Mouse (Mus musculus): Measurements from ENCODE around the gene Rgs7. TPM values are rescaled to one million over a fixed set of nuclear protein-coding genes. Genes with fewer than 3 reads are reported as not detected.

Rgs7 gene
- polyA plus RNA-seq, 1 experiment from 2014 or later, result 1.9 TPM

DNA sequence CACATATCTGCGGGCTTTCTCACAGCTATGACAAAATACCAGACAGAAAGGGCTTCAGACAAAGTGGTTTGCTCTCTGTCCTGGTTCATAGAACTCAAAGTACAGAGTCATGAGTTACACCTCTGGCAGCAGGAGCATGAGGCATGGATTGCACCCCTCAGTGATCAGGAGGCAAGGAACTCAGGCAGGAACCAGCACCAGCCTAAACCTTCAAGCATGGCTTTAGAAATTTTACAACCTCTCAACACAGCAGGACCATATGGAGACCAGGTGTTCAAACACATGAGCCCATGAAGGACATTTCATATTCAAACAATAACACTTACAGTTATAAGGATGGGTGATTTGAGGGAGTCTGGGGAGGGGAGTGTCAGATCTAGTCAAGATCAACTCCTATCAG is 49.4 kb downstream of the Rgs7 start:
- Histone ChIP-seq H3K36me3 (ENCODE audit: control insufficient read depth, insufficient read depth, low read length) (no peaks in the 10 kb centered on the region), H3K9ac (ENCODE audit: low read length) (no peak overlapping the region), H3K9me3 (replicated peaks; ENCODE audit: control insufficient read depth, low read length) (no peaks in the 10 kb centered on the region), H3K27me3 (ENCODE audit: control insufficient read depth, insufficient read depth, low read length) (no peaks in the 10 kb centered on the region), H3K4me2 (ENCODE audit: low read depth, low read length) (no peak overlapping the region), H3K27ac (ENCODE audit: low read length) (no peak overlapping the region), H3K4me3 (replicated peaks; ENCODE audit: low read length) (no peak overlapping the region), H3K4me1 (ENCODE audit: control insufficient read depth, insufficient read depth, low read length) (no peaks in the 10 kb centered on the region)
- ATAC-seq (ENCODE audit: insufficient read depth, low FRiP score), result no peak
- WGBS, result 88% methylated on average over 1 of the region's 1 CpGs

DNA sequence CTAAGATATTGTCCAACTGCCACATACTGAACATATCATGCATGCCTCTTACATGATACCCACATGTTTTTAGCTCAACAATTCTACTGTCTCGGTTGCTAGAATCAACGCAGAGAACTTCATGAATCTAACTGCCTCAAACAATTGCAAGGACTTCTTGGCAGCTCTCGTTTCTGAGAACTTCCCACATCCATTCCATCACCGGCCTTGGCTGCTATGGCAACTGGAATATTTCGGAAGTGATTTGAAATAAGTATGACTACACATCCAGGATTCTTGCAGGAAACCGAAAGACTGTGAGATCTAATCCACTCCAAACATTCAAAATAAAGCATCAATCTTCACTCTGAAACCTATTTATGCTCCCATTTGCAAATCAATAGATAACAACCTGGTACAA is 50.3 kb downstream of the Rgs7 start:
- no peak overlapping the region for H3K27ac ChIP-seq (ENCODE audit: low read length)
- no peaks in the 10 kb centered on the region for H3K9me3 ChIP-seq (replicated peaks; ENCODE audit: control insufficient read depth, low read length)
- H3K27me3 ChIP-seq (ENCODE audit: control insufficient read depth, insufficient read depth, low read length), result no peaks in the 10 kb centered on the region
- no peaks in the 10 kb centered on the region for H3K4me1 ChIP-seq (ENCODE audit: control insufficient read depth, insufficient read depth, low read length)
- no peak overlapping the region for H3K4me3 ChIP-seq (replicated peaks; ENCODE audit: low read length)
- no peak overlapping the region for H3K4me2 ChIP-seq (ENCODE audit: low read depth, low read length)
- no peak for ATAC-seq (ENCODE audit: insufficient read depth, low FRiP score)
- H3K36me3 ChIP-seq (ENCODE audit: control insufficient read depth, insufficient read depth, low read length), result no peaks in the 10 kb centered on the region
- no peak overlapping the region for H3K9ac ChIP-seq (ENCODE audit: low read length)
- WGBS, result 71% methylated on average over 6 of the region's 6 CpGs

DNA sequence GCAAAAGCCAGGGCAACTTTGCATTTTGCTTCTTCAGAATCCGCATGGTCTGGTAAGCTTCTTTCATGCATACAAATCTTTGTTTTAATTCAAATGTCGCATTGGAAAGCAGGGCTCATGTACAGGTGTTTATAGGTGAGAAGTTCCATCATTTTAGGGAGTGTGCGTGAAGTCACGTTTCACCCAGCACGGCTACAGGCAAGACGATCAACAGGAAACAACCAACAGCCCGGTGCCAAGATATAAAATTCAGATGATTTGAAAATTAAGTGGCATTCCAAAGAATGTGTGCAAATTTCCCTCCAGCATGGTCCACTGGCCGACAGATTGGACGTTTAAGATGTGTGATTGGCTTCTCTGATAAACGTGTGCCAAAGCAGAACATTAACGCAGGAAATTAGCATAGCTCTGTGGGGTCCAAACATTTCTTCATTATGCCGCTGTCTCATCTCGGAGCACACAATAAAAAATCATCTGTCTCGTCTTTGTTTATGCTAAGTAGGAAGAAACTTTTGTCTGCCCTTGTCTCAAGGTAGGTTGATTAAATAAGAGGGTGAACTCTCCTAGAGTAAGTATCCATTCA is 58.6 kb downstream of the Rgs7 start:
- no peak for ATAC-seq (ENCODE audit: insufficient read depth, low FRiP score)
- H3K9ac ChIP-seq (ENCODE audit: low read length), result no peak overlapping the region
- H3K36me3 ChIP-seq (ENCODE audit: control insufficient read depth, insufficient read depth, low read length), result no peaks in the 10 kb centered on the region
- no peaks in the 10 kb centered on the region for H3K4me1 ChIP-seq (ENCODE audit: control insufficient read depth, insufficient read depth, low read length)
- H3K4me2 ChIP-seq (ENCODE audit: low read depth, low read length), result no peak overlapping the region
- H3K27me3 ChIP-seq (ENCODE audit: control insufficient read depth, insufficient read depth, low read length), result no peaks in the 10 kb centered on the region
- no peaks in the 10 kb centered on the region for H3K9me3 ChIP-seq (replicated peaks; ENCODE audit: control insufficient read depth, low read length)
- WGBS, result 71% methylated on average over 14 of the region's 14 CpGs
- no peak overlapping the region for H3K27ac ChIP-seq (ENCODE audit: low read length)
- H3K4me3 ChIP-seq (replicated peaks; ENCODE audit: low read length), result no peak overlapping the region

DNA sequence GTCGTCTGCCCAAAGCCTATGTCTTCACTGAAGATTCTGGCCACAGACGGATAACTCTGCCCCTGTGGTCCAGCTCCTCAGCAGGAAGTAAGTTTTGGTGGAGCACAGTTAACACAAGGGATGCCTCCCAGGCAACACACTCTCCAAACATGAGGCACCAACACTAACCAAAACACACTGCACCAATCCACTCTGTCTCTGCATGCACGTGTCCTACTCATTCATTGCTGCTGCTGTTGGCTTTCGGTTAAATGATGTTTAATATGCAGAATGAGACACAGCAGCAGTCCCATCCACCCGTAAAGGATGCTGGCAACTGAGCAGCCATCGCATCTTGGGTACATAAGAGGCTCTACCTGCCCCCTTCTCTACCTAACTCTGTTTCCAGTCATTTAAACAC is 59.2 kb downstream of the Rgs7 start:
- ATAC-seq (ENCODE audit: insufficient read depth, low FRiP score), result no peak
- Histone ChIP-seq H3K9ac (ENCODE audit: low read length) (no peak overlapping the region), H3K4me2 (ENCODE audit: low read depth, low read length) (no peak overlapping the region), H3K27ac (ENCODE audit: low read length) (no peak overlapping the region), H3K9me3 (replicated peaks; ENCODE audit: control insufficient read depth, low read length) (no peaks in the 10 kb centered on the region), H3K4me1 (ENCODE audit: control insufficient read depth, insufficient read depth, low read length) (no peaks in the 10 kb centered on the region), H3K27me3 (ENCODE audit: control insufficient read depth, insufficient read depth, low read length) (no peaks in the 10 kb centered on the region), H3K4me3 (replicated peaks; ENCODE audit: low read length) (no peak overlapping the region), H3K36me3 (ENCODE audit: control insufficient read depth, insufficient read depth, low read length) (no peaks in the 10 kb centered on the region)
- WGBS, result 85% methylated on average over 6 of the region's 6 CpGs

DNA sequence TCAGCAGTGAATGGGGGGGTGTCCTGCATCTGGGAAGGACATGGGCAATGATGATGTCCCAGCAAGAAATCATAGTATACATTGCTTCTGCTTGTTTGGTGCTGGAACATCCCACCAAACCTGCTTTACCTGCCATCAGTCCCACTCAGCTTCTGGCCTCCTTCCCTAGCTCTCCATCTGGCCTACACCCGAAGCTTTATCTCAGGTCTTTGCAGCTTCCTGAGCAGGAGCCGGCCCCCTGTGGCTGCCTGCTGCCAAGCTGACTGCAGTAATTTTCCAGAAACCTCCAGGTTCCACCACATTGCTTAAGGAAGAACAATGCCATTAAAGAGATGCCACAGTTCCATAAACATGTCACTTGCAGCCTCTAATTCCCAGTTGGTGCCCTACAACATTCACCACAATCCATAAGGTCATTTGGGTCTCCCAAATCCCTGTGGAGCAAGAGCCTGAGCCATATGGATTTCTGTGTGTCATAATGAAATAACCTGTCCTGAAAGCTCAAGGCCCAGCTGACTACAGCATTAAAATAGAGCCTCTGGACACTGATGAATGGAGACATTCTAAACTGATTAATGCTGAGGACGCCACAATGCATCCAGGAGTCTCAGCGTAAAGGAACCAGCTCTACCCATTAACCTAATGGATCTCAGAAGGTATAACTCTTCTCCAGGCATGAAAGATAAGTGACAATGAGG is 60.8 kb downstream of the Rgs7 start:
- H3K9ac ChIP-seq (ENCODE audit: low read length), result no peak overlapping the region
- WGBS, result 55% methylated on average over 4 of the region's 4 CpGs
- H3K4me1 ChIP-seq (ENCODE audit: control insufficient read depth, insufficient read depth, low read length), result no peaks in the 10 kb centered on the region
- no peak for ATAC-seq (ENCODE audit: insufficient read depth, low FRiP score)
- no peaks in the 10 kb centered on the region for H3K27me3 ChIP-seq (ENCODE audit: control insufficient read depth, insufficient read depth, low read length)
- no peaks in the 10 kb centered on the region for H3K36me3 ChIP-seq (ENCODE audit: control insufficient read depth, insufficient read depth, low read length)
- H3K9me3 ChIP-seq (replicated peaks; ENCODE audit: control insufficient read depth, low read length), result no peaks in the 10 kb centered on the region
- no peak overlapping the region for H3K4me2 ChIP-seq (ENCODE audit: low read depth, low read length)
- H3K27ac ChIP-seq (ENCODE audit: low read length), result no peak overlapping the region
- no peak overlapping the region for H3K4me3 ChIP-seq (replicated peaks; ENCODE audit: low read length)

DNA sequence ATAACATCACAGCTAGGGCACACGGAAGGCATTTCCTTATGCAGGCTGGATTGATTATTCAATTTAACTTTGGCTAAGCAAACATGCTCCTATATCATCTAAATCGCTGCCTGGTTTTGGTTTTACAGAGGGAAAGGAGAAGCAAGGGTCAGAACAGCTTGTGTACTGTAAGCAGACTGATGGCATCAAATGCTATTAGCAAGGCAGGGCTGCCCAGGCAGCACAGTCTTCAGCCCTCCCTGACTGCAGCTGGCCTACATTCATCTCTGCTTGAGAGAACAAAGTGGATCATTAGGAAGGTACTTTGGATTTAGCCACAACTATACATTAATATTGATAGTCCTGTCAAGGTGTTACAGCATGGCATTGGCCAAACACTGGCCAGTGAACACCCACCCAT is 65.2 kb downstream of the Rgs7 start:
- no peaks in the 10 kb centered on the region for H3K9me3 ChIP-seq (replicated peaks; ENCODE audit: control insufficient read depth, low read length)
- WGBS, result 55% methylated on average over 2 of the region's 2 CpGs
- H3K4me2 ChIP-seq (ENCODE audit: low read depth, low read length), result no peak overlapping the region
- no peak overlapping the region for H3K4me3 ChIP-seq (replicated peaks; ENCODE audit: low read length)
- H3K36me3 ChIP-seq (ENCODE audit: control insufficient read depth, insufficient read depth, low read length), result no peaks in the 10 kb centered on the region
- no peaks in the 10 kb centered on the region for H3K27me3 ChIP-seq (ENCODE audit: control insufficient read depth, insufficient read depth, low read length)
- H3K9ac ChIP-seq (ENCODE audit: low read length), result no peak overlapping the region
- no peak overlapping the region for H3K27ac ChIP-seq (ENCODE audit: low read length)
- ATAC-seq (ENCODE audit: insufficient read depth, low FRiP score), result no peak
- no peaks in the 10 kb centered on the region for H3K4me1 ChIP-seq (ENCODE audit: control insufficient read depth, insufficient read depth, low read length)

DNA sequence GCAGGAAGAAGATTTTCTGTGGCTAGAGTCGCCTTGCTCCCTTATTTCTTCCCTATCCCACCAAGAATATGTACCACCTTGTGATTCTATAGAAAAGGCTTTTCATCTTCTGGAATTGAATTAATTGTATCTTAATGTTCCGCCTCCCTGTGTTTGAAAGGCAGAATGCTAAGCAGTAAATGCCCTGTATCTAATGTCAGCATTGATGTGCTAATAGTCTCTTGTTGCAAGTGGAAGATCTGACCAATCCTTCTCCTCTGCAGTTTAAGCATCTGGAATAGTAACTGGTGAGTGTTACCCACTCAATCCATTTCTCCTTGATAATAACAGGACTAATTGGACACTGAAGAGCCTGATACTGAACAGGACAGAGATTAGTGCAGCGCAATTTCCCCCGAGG is 65.9 kb downstream of the Rgs7 start:
- WGBS, result 85% methylated on average over 4 of the region's 4 CpGs
- Histone ChIP-seq H3K4me2 (ENCODE audit: low read depth, low read length) (no peak overlapping the region), H3K4me3 (replicated peaks; ENCODE audit: low read length) (no peak overlapping the region), H3K9ac (ENCODE audit: low read length) (no peak overlapping the region), H3K4me1 (ENCODE audit: control insufficient read depth, insufficient read depth, low read length) (no peaks in the 10 kb centered on the region), H3K27me3 (ENCODE audit: control insufficient read depth, insufficient read depth, low read length) (no peaks in the 10 kb centered on the region), H3K9me3 (replicated peaks; ENCODE audit: control insufficient read depth, low read length) (no peaks in the 10 kb centered on the region), H3K36me3 (ENCODE audit: control insufficient read depth, insufficient read depth, low read length) (no peaks in the 10 kb centered on the region), H3K27ac (ENCODE audit: low read length) (no peak overlapping the region)
- no peak for ATAC-seq (ENCODE audit: insufficient read depth, low FRiP score)

DNA sequence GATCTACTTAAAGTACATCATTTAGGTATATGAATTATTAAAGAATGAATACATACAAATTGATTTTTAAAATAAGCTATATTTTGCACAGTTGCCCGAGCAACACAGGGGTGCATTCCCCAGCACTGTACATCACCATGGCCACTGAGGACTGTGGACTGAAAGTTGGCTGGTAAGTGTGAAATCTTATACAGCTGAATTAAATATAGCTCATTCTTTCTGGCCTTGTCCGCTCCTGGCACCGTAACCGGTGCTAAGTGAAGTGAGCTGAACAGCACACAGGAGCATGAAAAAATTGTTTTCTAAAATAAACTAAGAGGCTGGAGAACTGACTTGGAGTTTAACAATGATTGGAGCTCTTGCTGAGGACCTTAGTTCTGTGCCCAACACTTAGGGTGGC is 71.4 kb downstream of the Rgs7 start:
- Histone ChIP-seq H3K36me3 (ENCODE audit: control insufficient read depth, insufficient read depth, low read length) (no peaks in the 10 kb centered on the region), H3K27ac (ENCODE audit: low read length) (no peak overlapping the region), H3K9ac (ENCODE audit: low read length) (no peak overlapping the region), H3K9me3 (replicated peaks; ENCODE audit: control insufficient read depth, low read length) (no peaks in the 10 kb centered on the region), H3K4me3 (replicated peaks; ENCODE audit: low read length) (no peak overlapping the region), H3K27me3 (ENCODE audit: control insufficient read depth, insufficient read depth, low read length) (no peaks in the 10 kb centered on the region), H3K4me2 (ENCODE audit: low read depth, low read length) (no peak overlapping the region), H3K4me1 (ENCODE audit: control insufficient read depth, insufficient read depth, low read length) (no peaks in the 10 kb centered on the region)
- WGBS, result 75% methylated on average over 4 of the region's 4 CpGs
- no peak for ATAC-seq (ENCODE audit: insufficient read depth, low FRiP score)

DNA sequence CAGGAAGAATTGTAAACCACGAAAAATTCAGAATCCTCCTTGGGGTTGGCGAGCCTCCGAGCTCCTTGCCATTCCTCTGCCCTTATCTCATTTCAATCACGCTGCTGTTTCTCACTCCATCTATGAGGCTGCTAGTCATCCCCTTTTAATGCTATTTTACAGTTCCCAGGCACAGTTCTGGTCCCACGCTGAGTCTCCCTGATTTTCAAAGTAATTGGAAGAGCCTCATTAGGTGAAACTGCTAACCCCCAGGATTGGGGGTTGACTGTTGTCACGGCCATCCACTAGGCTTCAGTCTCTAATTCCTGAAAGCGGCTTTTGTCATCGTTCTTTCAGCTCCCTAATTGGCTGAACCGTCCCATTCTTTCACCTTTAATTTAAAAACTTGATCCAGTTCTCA is 76.6 kb downstream of the Rgs7 start:
- 68% methylated on average over 9 of the region's 9 CpGs for whole genome bisulfite sequencing
- Histone ChIP-seq H3K36me3 (ENCODE audit: control insufficient read depth, insufficient read depth, low read length) (no peaks in the 10 kb centered on the region), H3K4me1 (ENCODE audit: control insufficient read depth, insufficient read depth, low read length) (no peaks in the 10 kb centered on the region), H3K4me2 (ENCODE audit: low read depth, low read length) (no peak overlapping the region), H3K9ac (ENCODE audit: low read length) (no peak overlapping the region), H3K27ac (ENCODE audit: low read length) (no peak overlapping the region), H3K9me3 (replicated peaks; ENCODE audit: control insufficient read depth, low read length) (no peaks in the 10 kb centered on the region), H3K27me3 (ENCODE audit: control insufficient read depth, insufficient read depth, low read length) (no peaks in the 10 kb centered on the region), H3K4me3 (replicated peaks; ENCODE audit: low read length) (no peak overlapping the region)
- ATAC-seq (ENCODE audit: insufficient read depth, low FRiP score), result no peak
